Mouse (Mus musculus) CH12.LX (cell line): Measurements from ENCODE around the gene Podn. TPM values are rescaled to one million over a fixed set of nuclear protein-coding genes. Genes with fewer than 3 reads are reported as not detected.

Source experiments
- DNase-seq: peaks from one replicate; pipeline ENCODE4 v3.0.0-alpha.2; 2013; ENCODE audit errors: extremely low read depth
- H3K27ac ChIP-seq: 2 replicates; pipeline ENCODE4 v1.5.1; 2012; ENCODE audit warnings: low read depth, mild to moderate bottlenecking, control low read depth, moderate library complexity; ENCODE audit not compliant: insufficient read depth
- H3K27me3 ChIP-seq: replicated peaks from 2 replicates; pipeline ENCODE3; 2012; ENCODE audit warnings: inconsistent platforms
- H3K36me3 ChIP-seq, 2 experiments: replicated peaks in 1 of 2; 2 replicates each; pipeline versions ENCODE3 to v1.6.1; 2012; ENCODE audit warnings: inconsistent platforms in 1 of 2, low read length in 1 of 2, mild to moderate bottlenecking in 1 of 2, mixed read lengths in 1 of 2, moderate library complexity in 1 of 2; ENCODE audit not compliant: control insufficient read depth in 1 of 2, insufficient read depth in 1 of 2
- H3K4me1 ChIP-seq, 2 experiments: 2 replicates each; pipeline ENCODE4 v1.6.1; 2012; ENCODE audit warnings: inconsistent platforms in 1 of 2, moderate library complexity in 1 of 2; ENCODE audit not compliant: insufficient read depth in 2 of 2, control insufficient read depth in 1 of 2
- H3K4me2 ChIP-seq: 2 replicates; pipeline ENCODE4 v1.6.1; 2012; ENCODE audit warnings: low read depth, mild to moderate bottlenecking, control low read depth; ENCODE audit not compliant: poor library complexity, insufficient read depth, severe bottlenecking
- H3K4me3 ChIP-seq, 3 experiments: fragments of 150-350 bp in 1 of 3; sonication (generic) in 1 of 3; replicated peaks in 1 of 3; 2 replicates each; pipeline versions ENCODE3 to v1.5.1; 2011 to 2012; ENCODE audit warnings: low read depth in 2 of 3, low read length in 2 of 3, mild to moderate bottlenecking in 2 of 3, moderate library complexity in 2 of 3, control low read depth in 1 of 3, improper control_type of control experiment in 1 of 3, inconsistent platforms in 1 of 3, mixed read lengths in 1 of 3; ENCODE audit not compliant: poor library complexity in 1 of 3
- H3K79me2 ChIP-seq: replicated peaks from 2 replicates; pipeline ENCODE4 v1.6.1; 2012; ENCODE audit warnings: mild to moderate bottlenecking, moderate library complexity; ENCODE audit not compliant: control insufficient read depth, poor library complexity, insufficient read depth, severe bottlenecking; ENCODE audit errors: extremely low read depth
- H3K9ac ChIP-seq: 2 replicates; pipeline ENCODE4 v1.6.1; 2012; ENCODE audit warnings: low read depth, mild to moderate bottlenecking, control low read depth, moderate library complexity; ENCODE audit not compliant: insufficient read depth
- H3K9me3 ChIP-seq: replicated peaks from 2 replicates; pipeline ENCODE3; 2012; ENCODE audit warnings: low read length, inconsistent platforms, mixed read lengths
- CHD1 ChIP-seq: IDR thresholded peaks from 2 replicates; pipeline ENCODE4 v1.6.1; 2012; ENCODE audit warnings: low read depth, low read length, improper control_type of control experiment, inconsistent platforms
- CTCF ChIP-seq, 2 experiments: IDR thresholded peaks in 1 of 2; conservative IDR thresholded peaks in 1 of 2; 2 replicates each; pipeline ENCODE4 v1.5.1; 2011 to 2012; ENCODE audit warnings: low read depth in 2 of 2, low read length in 2 of 2, improper control_type of control experiment in 1 of 2, inconsistent platforms in 1 of 2, mild to moderate bottlenecking in 1 of 2, moderate library complexity in 1 of 2
- E2F4 ChIP-seq: IDR thresholded peaks from 2 replicates; pipeline ENCODE4 v1.6.1; 2011; ENCODE audit warnings: low read depth, low read length, improper control_type of control experiment; ENCODE audit not compliant: insufficient replicate concordance
- EP300 ChIP-seq: IDR thresholded peaks from 2 replicates; pipeline ENCODE4 v1.6.1; 2011; ENCODE audit warnings: low read length, improper control_type of control experiment
- MAX ChIP-seq: IDR thresholded peaks from 2 replicates; pipeline ENCODE4 v1.6.1; 2011; ENCODE audit warnings: low read length, improper control_type of control experiment
- MXI1 ChIP-seq: IDR thresholded peaks from 2 replicates; pipeline ENCODE4 v1.6.1; 2011; ENCODE audit warnings: mild to moderate bottlenecking, low read depth, low read length, improper control_type of control experiment
- NELFE ChIP-seq: IDR thresholded peaks from 2 replicates; pipeline ENCODE4 v1.6.1; 2011; ENCODE audit warnings: low read depth, low read length, improper control_type of control experiment
- NRF1 ChIP-seq: IDR thresholded peaks from 2 replicates; pipeline ENCODE4 v1.6.1; 2014; ENCODE audit warnings: low read depth, mild to moderate bottlenecking, inconsistent platforms, low read length, improper control_type of control experiment, moderate library complexity
- PAX5 ChIP-seq: IDR thresholded peaks from 2 replicates; pipeline ENCODE4 v1.6.1; 2012; ENCODE audit warnings: low read length, inconsistent platforms, mixed read lengths
- POLR2A ChIP-seq: IDR thresholded peaks from 2 replicates; pipeline ENCODE4 v1.6.1; 2011; ENCODE audit warnings: low read depth, mild to moderate bottlenecking, improper control_type of control experiment, low read length
- TBP ChIP-seq: conservative IDR thresholded peaks from 2 replicates; pipeline ENCODE4 v1.6.1; 2011; ENCODE audit warnings: low read depth, low read length, improper control_type of control experiment
- ZMIZ1 ChIP-seq: IDR thresholded peaks from 2 replicates; pipeline ENCODE4 v1.6.1; 2012; ENCODE audit warnings: low read depth, mild to moderate bottlenecking, inconsistent platforms, low read length, improper control_type of control experiment
- dilution Hi-C: fragments of 300-500 bp; cut with MboI; formaldehyde crosslinking; loops from 2 replicates; pipeline ENCODE4 v1.14.3; 2020; ENCODE audit warnings: low sequenced_read_pairs; ENCODE audit not compliant: extremely low pct_unique_long_range_greater_than_20kb, extremely low pct_ligation_motif_present
- in situ Hi-C: fragments of 300-500 bp; cut with MboI; formaldehyde crosslinking; loops from 3 replicates; pipeline ENCODE4 v1.14.3; 2019; ENCODE audit warnings: low sequenced_read_pairs, low pct_ligation_motif_present, low pct_unique_long_range_greater_than_20kb, mixed read lengths
- polyA plus RNA-seq: library from polyadenylated mRNA; unstranded; fragments of >175 nt; gene quantifications from 2 replicates; pipeline ENCODE4 v1.2.1, GENCODE M21; 2012; ENCODE audit warnings: low read depth; ENCODE audit not compliant: insufficient read length
- total RNA-seq, 2 experiments: library from RNA; depleted of rRNA; stranded (reverse); fragments of 300-350 nt in 1 of 2; fragments of >200 nt in 1 of 2; gene quantifications; 2 replicates each; pipeline ENCODE4 v1.2.3; 2012 to 2014

Podn gene
- total and polyA plus RNA-seq, 3 experiments = 0.04 TPM; not detected in 2

GRCm38 (mm10) chr4:107996418-107996986 lies 99.7 kb downstream of the Podn start:
- no peaks in the 10 kb centered on the region for H3K36me3 ChIP-seq
- TF ChIP-seq NRF1 (peak; percentile 78), CTCF (conservative IDR thresholded peaks at IDR 0.05 in 1 of 2, IDR thresholded peaks at IDR 0.05 in 1 of 2; ENCODE audit: low read depth in 2 of 2, low read length in 2 of 2) (no peak)
- TF ChIP-seq, all 38 proteins: peak for 1
- dilution Hi-C loops = no loop called here
- no peak overlapping the region for H3K4me2 ChIP-seq
- in situ Hi-C loops = no loop called here
- peaks cover 44% of the 10 kb centered on the region for H3K27me3 ChIP-seq
- peaks cover 6% of the 10 kb centered on the region for H3K9me3 ChIP-seq
- DNase-seq = no peak
- no peak overlapping the region for H3K27ac ChIP-seq
- H3K4me1 ChIP-seq = peaks cover 0 to 5% of the 10 kb centered on the region in 2 experiments; a peak in 1 of 4 replicates
- no peak overlapping the region for H3K4me3 ChIP-seq
- H3K9ac ChIP-seq = no peak overlapping the region
- no peaks in the 10 kb centered on the region for H3K79me2 ChIP-seq

GRCm38 (mm10) chr4:107995727-107996126 lies 100.5 kb downstream of the Podn start:
- dilution Hi-C loops (no loop called here), in situ Hi-C loops (no loop called here)
- TF ChIP-seq E2F4 = no peak
- no peak for TF ChIP-seq EP300
- no peak for TF ChIP-seq MAX
- no peak for TF ChIP-seq NRF1
- TF ChIP-seq POLR2A = no peak
- no peak for TF ChIP-seq ZMIZ1
- no peak for TF ChIP-seq CHD1
- TF ChIP-seq MXI1 = no peak
- H3K27me3 ChIP-seq = peaks cover 52% of the 10 kb centered on the region
- H3K79me2 ChIP-seq = no peaks in the 10 kb centered on the region
- no peak overlapping the region for H3K9ac ChIP-seq
- H3K4me1 ChIP-seq = peaks cover 0 to 5% of the 10 kb centered on the region in 2 experiments; a peak in 1 of 4 replicates
- H3K9me3 ChIP-seq = peaks cover 6% of the 10 kb centered on the region
- no peak overlapping the region for H3K27ac ChIP-seq
- DNase-seq = no peak
- H3K36me3 ChIP-seq = no peaks in the 10 kb centered on the region
- no peak overlapping the region for H3K4me3 ChIP-seq
- H3K4me2 ChIP-seq = no peak overlapping the region

- H3K4me1 ChIP-seq = peaks cover 0 to 5% of the 10 kb centered on the region in 2 experiments; a peak in 1 of 4 replicates
- H3K27me3 ChIP-seq = peaks cover 58% of the 10 kb centered on the region
- no peaks in the 10 kb centered on the region for H3K79me2 ChIP-seq
- no peak overlapping the region for H3K4me2 ChIP-seq
- no peaks in the 10 kb centered on the region for H3K36me3 ChIP-seq
- no peak overlapping the region for H3K9ac ChIP-seq
- dilution Hi-C loops (no loop called here), in situ Hi-C loops (no loop called here)
- DNase-seq = no peak
- TF ChIP-seq E2F4 (no peak), PAX5 (no peak), TBP (no peak), NELFE (no peak)
- H3K27ac ChIP-seq = no peak overlapping the region
- H3K4me3 ChIP-seq = no peak overlapping the region
- peaks cover 6% of the 10 kb centered on the region for H3K9me3 ChIP-seq
Observed at GRCm38 (mm10) chr4:107995011-107995410, 101.2 kb downstream of the Podn start.
